Mouse (Mus musculus): ENCODE measurements at regions not wholly inside any gene's neighbourhood (a gene's known extent, or its start where the extent isn't known, plus 50 kb on each side); places are given as distances from the start of the nearest gene placed in this dataset.

GRCm38 (mm10) chr1:79917426-79918150 lies 56.6 kb upstream of the Serpine2 start:
- no peak for DNase-seq (ENCODE audit: inconsistent ontology term)

Data from Muller cell, postnatal 12 days (primary cell).